Mouse (Mus musculus) left cerebral cortex, adult 18-20 months (tissue): ENCODE measurements at regions not wholly inside any gene's neighbourhood (a gene's known extent, or its start where the extent isn't known, plus 50 kb on each side); places are given as distances from the start of the nearest gene placed in this dataset.

ENCODE experiments used
- DNase-seq, 2 experiments: peaks; one replicate each; pipeline ENCODE4 v3.0.0; 2021 to 2022; ENCODE audit warnings: low spot score in 2 of 2, mixed read lengths in 1 of 2

GRCm38 (mm10) chr2:48223084-48223799 is 590.7 kb upstream of the Acvr2a start:
- DNase-seq, result no peak

GRCm38 (mm10) chr2:48250174-48250573 is 563.7 kb upstream of the Acvr2a start:
- DNase-seq, result no peak

DNA sequence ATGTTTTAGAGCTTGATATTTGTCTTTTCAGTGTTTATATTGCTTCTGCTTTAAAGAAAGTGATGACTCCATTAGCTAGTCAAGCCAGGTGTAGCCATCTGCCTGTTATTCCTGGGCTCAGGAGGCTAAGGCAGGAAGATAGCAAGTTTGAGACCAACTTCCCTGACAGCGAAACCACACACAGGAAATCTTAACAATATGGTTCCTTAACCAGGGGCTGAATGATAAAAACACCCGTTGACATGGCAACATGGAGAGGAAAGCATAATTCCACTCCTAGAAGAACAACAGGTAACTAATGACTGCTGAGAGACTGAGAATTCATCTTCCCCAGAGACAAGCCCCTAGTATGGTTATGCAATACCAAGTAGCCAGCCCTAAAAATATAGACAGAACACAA is 553.6 kb upstream of the Acvr2a start:
- DNase-seq, result no peak
